Mouse (Mus musculus) adrenal gland, adult (tissue): ENCODE data around the gene Cacna2d1.
A peak's percentile ranks its signal among the peaks of the same experiment; 100 is the strongest.

Experiments used
- DNase-seq, 2 experiments: peaks; one replicate each; pipeline ENCODE4 v3.0.0; 2022 to 2023; ENCODE audit warnings: low spot score in 1 of 2; ENCODE audit not compliant: inconsistent age in 2 of 2

Gene Cacna2d1

DNA sequence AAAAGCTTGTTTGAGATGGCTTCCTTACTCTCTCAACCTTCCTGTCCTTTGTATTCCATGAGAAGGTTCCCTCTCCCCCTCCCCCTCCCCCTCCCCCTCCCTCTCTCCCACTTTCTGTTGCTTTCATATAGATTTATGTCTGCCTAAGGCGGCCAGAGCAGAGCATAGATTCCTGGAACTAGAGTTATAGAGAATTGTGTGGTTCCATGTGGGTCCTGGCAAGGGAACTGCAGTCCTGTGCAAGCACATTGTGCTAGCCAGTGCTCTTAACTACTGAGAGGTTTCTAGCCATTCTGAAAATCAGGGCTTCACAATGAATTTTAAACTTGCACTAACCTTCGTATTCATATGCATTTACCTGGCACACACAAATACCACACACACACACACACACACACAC, 202.3 kb downstream of the Cacna2d1 start:
- DNase-seq, result no peak

- DNase-seq, result peak in 1 of 2 experiments; percentile 16
These were observed 212.1 kb downstream of the Cacna2d1 start for GRCm38 (mm10) chr5:16146602-16147001.

GRCm38 (mm10) chr5:16155375-16156284, 221.1 kb downstream of the Cacna2d1 start:
- no peak for DNase-seq

GRCm38 (mm10) chr5:16163270-16163669, 228.8 kb downstream of the Cacna2d1 start:
- no peak for DNase-seq

DNA sequence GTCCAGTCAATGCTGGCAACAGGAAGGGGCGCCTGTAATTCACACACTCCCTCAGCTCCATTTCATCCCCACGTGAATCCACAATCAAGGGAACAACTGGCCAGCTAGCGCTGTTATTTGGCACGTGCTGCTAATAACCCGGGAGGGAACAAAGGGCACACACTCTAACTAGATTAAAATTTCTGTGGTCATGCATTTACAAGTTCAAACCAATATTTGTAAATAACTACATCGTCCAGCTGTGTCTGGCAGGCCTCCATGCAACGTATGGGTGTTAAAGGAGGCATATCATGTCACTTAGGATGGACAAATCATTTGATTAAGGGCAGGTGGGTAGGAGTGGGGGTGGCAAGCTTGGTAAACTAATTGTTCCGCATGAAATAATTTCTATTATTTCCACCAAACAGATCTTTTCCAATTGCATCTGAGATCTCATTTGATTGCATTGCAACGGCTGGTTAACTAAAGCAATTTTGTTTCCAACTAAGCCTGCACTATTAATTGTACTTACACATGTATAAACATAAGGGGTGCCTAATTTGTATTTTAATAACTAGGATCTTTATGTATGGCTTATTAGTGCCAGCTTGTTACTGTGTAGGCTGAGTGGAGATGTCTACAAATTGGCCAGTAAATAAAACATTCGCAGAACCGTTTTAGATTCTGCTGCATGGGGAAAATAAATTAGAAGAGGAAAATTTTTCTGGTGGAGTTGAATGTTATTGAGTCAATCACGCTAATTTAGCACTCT, 231.8 kb downstream of the Cacna2d1 start:
- no peak for DNase-seq

DNA sequence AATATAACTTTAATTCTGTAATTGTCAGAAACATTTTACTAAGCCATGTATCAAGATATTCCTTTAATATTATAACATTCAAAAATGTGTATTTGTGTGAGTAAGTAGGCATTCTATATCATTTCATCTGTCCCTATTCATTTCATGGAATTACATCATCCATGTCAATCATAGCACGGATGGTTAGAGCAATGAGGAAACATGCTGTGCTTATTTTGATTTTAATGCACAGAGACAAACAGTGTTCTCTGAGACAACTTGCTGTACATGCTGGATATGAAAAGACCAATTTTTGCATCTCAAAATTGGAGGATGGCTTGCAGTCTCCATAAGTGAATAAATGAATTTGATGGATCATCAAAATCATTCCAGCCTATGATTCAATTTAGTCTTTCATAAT, 232.4 kb downstream of the Cacna2d1 start:
- DNase-seq, result no peak

GRCm38 (mm10) chr5:16181041-16181440, 246.6 kb downstream of the Cacna2d1 start:
- DNase-seq, result peak; percentile 39 to 81

DNA sequence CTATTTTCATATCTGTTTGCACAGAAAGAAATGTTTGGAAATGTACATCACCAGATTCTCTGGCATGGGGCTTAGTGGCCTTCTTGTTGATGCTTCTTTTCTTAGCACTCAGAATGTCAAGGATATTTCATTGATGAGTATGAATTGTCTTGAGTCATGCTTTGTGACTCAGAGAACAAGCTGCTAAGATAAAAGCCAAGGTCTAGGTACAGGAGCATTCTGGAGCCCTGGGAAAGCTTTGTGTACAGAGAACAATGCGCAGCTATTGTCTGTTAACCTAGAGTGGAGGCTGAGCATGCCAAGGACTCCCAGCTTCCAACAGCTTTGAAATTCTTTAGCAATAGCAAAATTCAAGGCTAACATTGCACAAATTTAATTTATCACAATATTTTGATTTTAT, 249.6 kb downstream of the Cacna2d1 start:
- peak; percentile 48 to 86 for DNase-seq

- DNase-seq, result peak; percentile 59 to 86
These were observed 253.4 kb downstream of the Cacna2d1 start for GRCm38 (mm10) chr5:16187931-16188330.

- no peak for DNase-seq
These were observed 255.4 kb downstream of the Cacna2d1 start for GRCm38 (mm10) chr5:16189878-16190277.

GRCm38 (mm10) chr5:16191165-16191564, 256.7 kb downstream of the Cacna2d1 start:
- DNase-seq, result no peak

GRCm38 (mm10) chr5:16199816-16200215, 265.3 kb downstream of the Cacna2d1 start:
- no peak for DNase-seq

DNA sequence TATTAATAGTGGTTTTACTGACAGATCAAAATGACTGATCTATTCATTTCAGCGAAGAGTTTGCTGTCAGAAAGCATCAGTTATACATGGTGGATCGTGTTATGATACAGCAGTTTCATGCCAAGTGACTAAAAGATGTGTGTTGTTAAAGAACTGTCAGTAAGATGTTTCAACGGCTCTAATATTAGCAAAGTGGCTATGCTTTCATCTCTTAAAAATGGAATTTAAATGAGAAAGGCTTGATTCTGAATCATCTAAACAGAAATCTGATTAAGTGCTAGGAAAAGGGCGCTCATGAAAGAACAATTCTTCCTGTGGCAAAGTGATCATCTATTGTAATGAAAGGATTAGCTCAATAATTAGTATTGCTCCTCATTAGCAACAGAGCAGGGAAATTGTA, 287.5 kb downstream of the Cacna2d1 start:
- no peak for DNase-seq

DNA sequence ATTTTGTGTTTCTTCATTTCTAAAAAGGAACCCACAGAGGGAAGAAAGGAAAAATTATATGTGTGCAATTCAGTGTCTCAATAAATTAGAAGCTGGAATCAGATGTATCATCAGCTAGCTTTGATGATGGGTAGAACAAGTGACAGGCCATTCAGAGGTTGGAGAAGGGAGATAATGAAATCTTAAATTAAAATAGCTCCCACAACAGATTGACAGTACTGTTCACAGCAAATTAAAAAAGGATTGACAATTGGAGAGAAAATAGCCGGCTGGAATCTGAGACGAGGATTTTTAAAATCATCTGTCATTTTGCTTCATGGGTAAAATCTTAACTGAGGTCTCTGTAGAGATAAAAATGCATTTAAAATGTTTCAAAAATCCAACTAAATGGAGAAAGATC, 290.9 kb downstream of the Cacna2d1 start:
- DNase-seq, result no peak

DNA sequence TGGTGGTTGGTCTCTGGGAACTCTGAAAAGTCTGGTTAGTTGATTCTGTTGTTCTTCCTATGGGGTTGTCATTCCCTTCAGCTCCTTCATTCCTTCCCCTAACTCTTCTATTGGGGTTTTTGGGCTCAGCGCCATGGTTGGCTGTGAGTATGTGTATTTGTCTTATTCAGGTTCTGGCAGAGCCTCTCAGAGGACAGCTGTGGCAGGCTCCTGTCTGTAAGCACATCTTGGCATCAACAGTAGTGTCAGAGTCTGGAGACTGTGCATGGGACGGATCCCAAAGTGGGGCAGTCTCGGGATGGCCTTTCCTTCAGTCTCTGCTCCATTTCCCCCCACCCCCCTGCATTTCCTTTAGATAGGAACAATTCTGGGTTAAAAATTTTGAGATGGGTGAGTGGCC, 294.9 kb downstream of the Cacna2d1 start:
- no peak for DNase-seq

DNA sequence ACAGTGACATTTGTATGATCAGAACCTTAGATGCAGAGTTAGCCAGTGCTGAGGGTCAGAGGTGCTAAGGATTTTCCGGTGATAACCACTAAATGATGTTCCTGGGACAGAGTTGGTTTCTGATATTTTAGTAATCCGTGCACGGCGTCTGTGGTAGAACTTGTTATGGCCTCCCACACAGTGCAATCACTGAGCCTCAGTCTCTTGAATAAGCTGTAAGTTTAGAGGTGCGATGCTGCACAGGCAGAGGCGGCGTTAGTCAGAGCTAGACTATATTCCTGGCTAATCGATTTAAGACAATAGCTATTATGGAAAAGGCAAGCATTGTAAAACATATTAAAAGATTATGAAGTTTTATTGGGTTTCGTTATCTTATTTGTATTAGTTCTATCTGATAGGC, 297.0 kb downstream of the Cacna2d1 start:
- DNase-seq, result no peak

- no peak for DNase-seq
These were observed 300.4 kb downstream of the Cacna2d1 start for GRCm38 (mm10) chr5:16234891-16235290.

- DNase-seq, result no peak
These were observed 301.4 kb downstream of the Cacna2d1 start for GRCm38 (mm10) chr5:16235864-16236263.

GRCm38 (mm10) chr5:16236608-16237007, 302.1 kb downstream of the Cacna2d1 start:
- DNase-seq, result no peak

DNA sequence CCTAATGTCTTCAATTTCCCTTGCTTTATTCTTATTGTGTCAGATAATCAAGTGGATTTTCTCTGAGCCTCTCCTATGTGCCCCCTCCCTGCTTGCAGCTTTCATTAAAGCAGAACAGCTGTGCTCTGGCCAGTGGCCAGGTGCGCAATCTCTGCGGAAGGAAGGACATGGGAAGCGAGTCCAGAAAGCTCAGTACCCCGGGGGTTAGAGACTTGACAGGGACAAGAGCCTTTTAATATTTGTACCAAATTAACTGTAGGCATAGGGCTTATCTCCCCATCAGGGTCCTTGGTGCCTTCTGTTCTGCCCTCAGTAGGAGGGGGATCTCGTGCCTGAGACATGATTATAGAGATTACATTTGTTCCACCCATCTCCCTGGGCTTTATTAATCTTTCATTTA, 303.5 kb downstream of the Cacna2d1 start:
- DNase-seq, result peak; percentile 33 to 63

- DNase-seq, result peak in 1 of 2 experiments; percentile 65
These were observed 305.8 kb downstream of the Cacna2d1 start for GRCm38 (mm10) chr5:16240255-16240654.

- DNase-seq, result no peak
These were observed 309.1 kb downstream of the Cacna2d1 start for GRCm38 (mm10) chr5:16243599-16243998.
